Mouse (Mus musculus): ENCODE data around the gene Utp11.

- TF ChIP-seq POLR2A (IDR thresholded peaks at IDR 0.05; ENCODE audit: extremely low read depth, insufficient read depth, low read length) (no peak), CTCF (IDR thresholded peaks at IDR 0.05; ENCODE audit: low read depth, low read length) (no peak)
These were observed 17.4 kb downstream of the Utp11 start for GRCm38 (mm10) chr4:124675958-124676357.
